Mouse (Mus musculus) spleen, postnatal 14 days (tissue): Measurements from ENCODE around the gene Sp1.

Source experiments
- DNase-seq, 2 experiments: peaks; one replicate each; pipeline ENCODE4 v3.0.0; 2021 to 2022; ENCODE audit warnings: low spot score in 2 of 2

Sp1 gene

GRCm38 (mm10) chr15:102405489-102406195 lies at the start of gene Sp1:
TSS of gene Sp1 (plus strand) at chr15:102406143.
- DNase-seq: peak; percentile 95 to 96

- no peak for DNase-seq
Observed at GRCm38 (mm10) chr15:102356501-102357325, 49.2 kb upstream of the Sp1 start.

- no peak for DNase-seq
Observed at GRCm38 (mm10) chr15:102358126-102358525, 47.8 kb upstream of the Sp1 start.

- DNase-seq: no peak
Observed at GRCm38 (mm10) chr15:102358834-102359233, 47.1 kb upstream of the Sp1 start.

- no peak for DNase-seq
Observed at GRCm38 (mm10) chr15:102362648-102363047, 43.3 kb upstream of the Sp1 start.

GRCm38 (mm10) chr15:102364678-102365077 lies 41.3 kb upstream of the Sp1 start:
- no peak for DNase-seq

- DNase-seq: no peak
Observed at GRCm38 (mm10) chr15:102366238-102366637, 39.7 kb upstream of the Sp1 start.

GRCm38 (mm10) chr15:102366733-102367344 lies 39.1 kb upstream of the Sp1 start, which contains the start of gene Sp7:
TSS of gene Sp7 (minus strand) at chr15:102367182.
- DNase-seq: no peak

- DNase-seq: no peak
Observed at GRCm38 (mm10) chr15:102369972-102370371, 36.0 kb upstream of the Sp1 start.

- DNase-seq: no peak
Observed at GRCm38 (mm10) chr15:102370727-102371126, 35.2 kb upstream of the Sp1 start.

- peak; percentile 24 to 32 for DNase-seq
Observed at GRCm38 (mm10) chr15:102376453-102377162, 29.3 kb upstream of the Sp1 start.

GRCm38 (mm10) chr15:102377163-102377543 lies 28.8 kb upstream of the Sp1 start:
- DNase-seq: peak; percentile 70 to 82

GRCm38 (mm10) chr15:102377810-102378262 lies 28.1 kb upstream of the Sp1 start:
- no peak for DNase-seq

- DNase-seq: peak; percentile 44 to 74
Observed at GRCm38 (mm10) chr15:102381575-102381974, 24.4 kb upstream of the Sp1 start.

- no peak for DNase-seq
Observed at GRCm38 (mm10) chr15:102383671-102384070, 22.3 kb upstream of the Sp1 start.

- no peak for DNase-seq
Observed at GRCm38 (mm10) chr15:102386640-102387039, 19.3 kb upstream of the Sp1 start.

GRCm38 (mm10) chr15:102388942-102389341 lies 17.0 kb upstream of the Sp1 start:
- DNase-seq: no peak

- no peak for DNase-seq
Observed at GRCm38 (mm10) chr15:102392520-102392919, 13.4 kb upstream of the Sp1 start.

GRCm38 (mm10) chr15:102393584-102394014 lies 12.3 kb upstream of the Sp1 start:
- DNase-seq: no peak

- DNase-seq: no peak
Observed at GRCm38 (mm10) chr15:102395061-102395460, 10.9 kb upstream of the Sp1 start.

- no peak for DNase-seq
Observed at GRCm38 (mm10) chr15:102398629-102399028, 7.3 kb upstream of the Sp1 start.
